Mouse (Mus musculus): ENCODE data around the gene Tfdp2.

DNA sequence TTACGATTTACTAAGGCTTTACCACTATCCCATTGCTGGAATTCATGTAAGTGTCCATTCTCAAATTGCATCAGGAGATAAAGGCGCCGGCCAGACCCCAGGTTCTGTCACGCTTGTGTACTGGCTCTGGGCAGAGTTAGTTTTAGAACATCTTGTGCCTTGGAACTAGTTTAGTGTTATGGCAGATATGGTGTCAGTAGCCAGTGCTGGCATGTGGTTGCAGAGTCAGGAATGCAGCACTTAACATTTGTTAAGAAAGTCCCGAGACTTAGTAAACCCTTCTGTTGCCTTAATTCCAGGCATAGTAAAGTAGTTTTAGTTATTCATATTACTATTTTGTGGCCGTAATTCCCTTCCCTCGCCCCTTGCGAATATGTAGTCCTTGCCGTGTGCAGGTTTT lies 1.7 kb downstream of the Tfdp2 start:
- TF ChIP-seq CTCF (IDR thresholded peaks at IDR 0.05; ENCODE audit: extremely low read depth, insufficient read depth, insufficient read length, insufficient replicate concordance) (no peak), POLR2A (IDR thresholded peaks at IDR 0.05; ENCODE audit: low read depth, low read length) (no peak)
